Mouse (Mus musculus): ENCODE measurements around the gene Sun2.

GRCm38 (mm10) chr15:79685141-79685641, 57.1 kb downstream of the Sun2 start:
- TF ChIP-seq CTCF (IDR thresholded peaks at IDR 0.05; ENCODE audit: borderline replicate concordance, extremely low read depth, insufficient read depth, insufficient read length) (no peak), POLR2A (IDR thresholded peaks at IDR 0.05; ENCODE audit: borderline replicate concordance, extremely low read depth, insufficient read depth, insufficient read length, poor library complexity, severe bottlenecking) (no peak)
